ENCODE assay signal across 14 mouse cellular contexts in genomic region chr4:140047807-140048362, GRCm38 (mm10).
DNase-seq lines count a peak whose midpoint lies in the region; ATAC-seq and TF ChIP-seq lines count a peak whose summit lies in the region.
"Had no signal": no experiment of that assay in that cellular context is flagged by ENCODE, and none has a peak within 500 bp of the region (broad histone marks: within the 10 kb centered on the region; RNA-seq: fewer than 3 reads in every experiment).

No protein-coding gene starts in this region.

- H3K9me3 ChIP-seq in embryonic facial prominence, embryonic 11.5 days (replicated peaks; ENCODE audit: control insufficient read depth, low read length): no peaks in the 10 kb centered on the region
- 0 out of 2 replicates have a peak, but pooled peaks cover 5% of the 10 kb centered on the region for H3K9me3 ChIP-seq in embryonic facial prominence, embryonic 10.5 days
- H3K9me3 ChIP-seq in liver, embryonic 11.5 days (ENCODE audit: control insufficient read depth, low read length): no peaks in the 10 kb centered on the region
- no peaks in the 10 kb centered on the region for H3K9me3 ChIP-seq in midbrain, postnatal 0 days (ENCODE audit: low read length)

- no peak overlapping the region for H3K9ac ChIP-seq in embryonic facial prominence, embryonic 11.5 days (replicated peaks; ENCODE audit: low read length)
- H3K9ac ChIP-seq in liver, adult 2 months (ENCODE audit: low read depth, low read length): no peak overlapping the region
- H3K9ac ChIP-seq in liver, embryonic 11.5 days (ENCODE audit: low read depth, low read length): no peak overlapping the region
- H3K9ac ChIP-seq in midbrain, postnatal 0 days (replicated peaks; ENCODE audit: low read length, poor library complexity, severe bottlenecking): no peak overlapping the region
- H3K9ac ChIP-seq: limb, embryonic 12.5 days had no signal

- TF ChIP-seq POLR2A in liver, adult 2 months (IDR thresholded peaks at IDR 0.05; ENCODE audit: extremely low read depth, insufficient read depth, low read length): no peak

- no peak overlapping the region for H3K4me3 ChIP-seq in embryonic facial prominence, embryonic 11.5 days (ENCODE audit: low read depth, low read length)
- no peak overlapping the region for H3K4me3 ChIP-seq in embryonic facial prominence, embryonic 10.5 days
- no peak overlapping the region for H3K4me3 ChIP-seq in liver, adult 2 months (ENCODE audit: insufficient read depth, low read depth, low read length)
- no peak overlapping the region for H3K4me3 ChIP-seq in liver, embryonic 11.5 days (ENCODE audit: low read depth, low read length)
- no peak overlapping the region for H3K4me3 ChIP-seq in midbrain, postnatal 0 days (ENCODE audit: low read depth, low read length)
- H3K4me3 ChIP-seq: limb, embryonic 12.5 days had no signal

- H3K27me3 ChIP-seq in embryonic facial prominence, embryonic 11.5 days (ENCODE audit: control insufficient read depth, insufficient read depth, low read length): no peaks in the 10 kb centered on the region
- H3K27me3 ChIP-seq in embryonic facial prominence, embryonic 10.5 days (replicated peaks; ENCODE audit: low read depth, poor library complexity, severe bottlenecking): no peaks in the 10 kb centered on the region; the same call in 1 of the 2 replicates
- H3K27me3 ChIP-seq in liver, adult 2 months (ENCODE audit: control insufficient read depth, insufficient read depth, low read length): no peaks in the 10 kb centered on the region
- no peaks in the 10 kb centered on the region for H3K27me3 ChIP-seq in liver, embryonic 11.5 days (replicated peaks; ENCODE audit: control insufficient read depth, insufficient read depth, low read length)
- no peaks in the 10 kb centered on the region for H3K27me3 ChIP-seq in midbrain, postnatal 0 days (ENCODE audit: insufficient read depth, low read length)

- no peaks in the 10 kb centered on the region for H3K4me1 ChIP-seq in embryonic facial prominence, embryonic 11.5 days (ENCODE audit: control insufficient read depth, insufficient read depth, low read length)
- H3K4me1 ChIP-seq in embryonic facial prominence, embryonic 10.5 days: peaks cover 5% of the 10 kb centered on the region; the same call in 1 of the 2 replicates
- peaks cover 13% of the 10 kb centered on the region for H3K4me1 ChIP-seq in liver, adult 2 months (ENCODE audit: control insufficient read depth, insufficient read depth, low read length)
- H3K4me1 ChIP-seq in liver, embryonic 11.5 days (replicated peaks; ENCODE audit: control insufficient read depth, insufficient read depth, low read length): peaks cover 5% of the 10 kb centered on the region; the same call in 1 of the 2 replicates
- no peaks in the 10 kb centered on the region for H3K4me1 ChIP-seq in midbrain, postnatal 0 days (ENCODE audit: insufficient read depth, low read length)
- H3K4me1 ChIP-seq: limb, embryonic 12.5 days had no signal

- no peak for ATAC-seq in embryonic facial prominence, embryonic 11.5 days (replicated peaks; ENCODE audit: insufficient number of reproducible peaks, low FRiP score, low TSS enrichment, low read depth)
- ATAC-seq in liver, embryonic 11.5 days (replicated peaks; ENCODE audit: low FRiP score): no peak
- no peak for ATAC-seq in midbrain, postnatal 0 days (ENCODE audit: low FRiP score)
- ATAC-seq in megakaryocyte progenitor cell, adult 5-6 weeks (replicated peaks; ENCODE audit: poor library complexity): no peak
- ATAC-seq: intestine, embryonic 16.5 days had no signal

- DNase-seq in embryonic facial prominence, embryonic 11.5 days (ENCODE audit: low spot score): peak; percentile 24
- no peak for DNase-seq in embryonic facial prominence, embryonic 10.5 days (ENCODE audit: low spot score)
- peak; percentile 85 for DNase-seq in liver, adult 2 months (ENCODE audit: extremely low read depth, low read depth, low spot score)
- DNase-seq in liver, embryonic 11.5 days (ENCODE audit: low spot score): no peak
- DNase-seq in ZHBTc4 (ENCODE audit: low read depth, low spot score): peak; percentile 90
- peak; percentile 72 for DNase-seq in midbrain, postnatal 0 days (ENCODE audit: low spot score)
- DNase-seq in gastrocnemius, adult 18-20 months (ENCODE audit: low spot score): no peak
- DNase-seq: B cell, adult 2 months; heart, postnatal 14 days; kidney, postnatal 10 days; lung, postnatal 10 days had no signal

- no peak overlapping the region for H3K27ac ChIP-seq in embryonic facial prominence, embryonic 11.5 days (replicated peaks; ENCODE audit: low read depth, low read length)
- no peak overlapping the region for H3K27ac ChIP-seq in embryonic facial prominence, embryonic 10.5 days (replicated peaks)
- no peak overlapping the region for H3K27ac ChIP-seq in liver, adult 2 months (replicated peaks; ENCODE audit: insufficient read depth, low read depth, low read length)
- H3K27ac ChIP-seq in liver, embryonic 11.5 days (ENCODE audit: low read depth, low read length): no peak overlapping the region
- H3K27ac ChIP-seq in midbrain, postnatal 0 days (ENCODE audit: low read depth, low read length): no peak overlapping the region
- H3K27ac ChIP-seq: limb, embryonic 12.5 days had no signal

- no peaks in the 10 kb centered on the region for H3K36me3 ChIP-seq in embryonic facial prominence, embryonic 11.5 days (replicated peaks; ENCODE audit: control insufficient read depth, insufficient read depth, low read depth, low read length)
- H3K36me3 ChIP-seq in embryonic facial prominence, embryonic 10.5 days (replicated peaks): no peaks in the 10 kb centered on the region
- no peaks in the 10 kb centered on the region for H3K36me3 ChIP-seq in liver, adult 2 months (ENCODE audit: control insufficient read depth, insufficient read depth, low read length)
- no peaks in the 10 kb centered on the region for H3K36me3 ChIP-seq in liver, embryonic 11.5 days (ENCODE audit: control insufficient read depth, insufficient read depth, low read length)
- no peaks in the 10 kb centered on the region for H3K36me3 ChIP-seq in midbrain, postnatal 0 days (ENCODE audit: insufficient read depth, low read length)
- H3K36me3 ChIP-seq: limb, embryonic 12.5 days had no signal

- 77% methylated on average over 10 of the region's 10 CpGs for WGBS in embryonic facial prominence, embryonic 11.5 days
- 71% methylated on average over 10 of the region's 10 CpGs for WGBS in embryonic facial prominence, embryonic 10.5 days
- 38% methylated on average over 10 of the region's 10 CpGs for WGBS in liver, adult 2 months
- 63% methylated on average over 10 of the region's 10 CpGs for WGBS in liver, embryonic 11.5 days
- 69% methylated on average over 10 of the region's 10 CpGs for WGBS in midbrain, postnatal 0 days

- H3K79me2 ChIP-seq in liver, adult 2 months (ENCODE audit: control insufficient read depth, insufficient read depth, low read length): no peaks in the 10 kb centered on the region

- TF ChIP-seq CTCF in liver, adult 2 months (IDR thresholded peaks at IDR 0.05; ENCODE audit: low read depth, low read length): no peak
- TF ChIP-seq CTCF in midbrain, postnatal 0 days (IDR thresholded peaks at IDR 0.05): no peak

- H3K4me2 ChIP-seq in embryonic facial prominence, embryonic 11.5 days (ENCODE audit: low read depth, low read length): no peak overlapping the region
- H3K4me2 ChIP-seq in liver, embryonic 11.5 days: no peak overlapping the region
- H3K4me2 ChIP-seq in midbrain, postnatal 0 days (ENCODE audit: low read depth, low read length, poor library complexity, severe bottlenecking): no peak overlapping the region
- H3K4me2 ChIP-seq: limb, embryonic 12.5 days had no signal

Comparison
In these comparisons a context has a peak if more than half of its experiments do, and no peak if none do; other contexts are left out.
1. DNase-seq: peak in embryonic facial prominence, embryonic 11.5 days (single experiment), liver, adult 2 months (single experiment), ZHBTc4 (single experiment) and midbrain, postnatal 0 days (single experiment); none in embryonic facial prominence, embryonic 10.5 days (single experiment), liver, embryonic 11.5 days (single experiment) and gastrocnemius, adult 18-20 months (single experiment).